Mouse (Mus musculus): ENCODE results near the gene Chrm5.

DNA sequence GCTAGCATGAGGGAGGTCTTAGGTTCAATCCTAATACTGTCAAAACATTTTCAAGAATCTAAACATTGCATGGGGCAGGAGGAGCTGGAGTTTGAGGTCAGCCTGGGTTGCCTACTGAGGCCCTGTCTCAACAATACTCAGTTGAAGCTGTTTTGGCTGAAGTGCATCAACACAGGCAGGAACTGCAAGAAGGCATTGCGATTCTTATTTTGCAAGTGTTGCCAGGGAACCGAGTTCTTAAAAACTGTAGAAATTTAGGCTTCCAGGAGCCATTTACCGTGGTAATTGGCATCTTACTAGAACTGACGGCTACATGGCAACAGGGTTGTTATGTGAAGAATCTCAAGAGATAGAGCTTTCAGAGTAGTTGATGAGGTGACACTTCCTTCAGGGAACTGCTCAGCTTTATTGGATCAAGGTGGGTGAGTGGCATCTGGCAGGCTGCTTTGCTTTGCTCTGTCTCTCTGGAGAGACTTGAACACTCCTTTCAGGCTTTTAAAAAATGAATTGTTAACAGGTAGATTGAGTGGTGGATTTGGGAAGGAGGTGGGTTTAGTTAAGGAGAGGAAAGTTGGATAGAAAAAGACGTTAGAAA is 26.4 kb upstream of the Chrm5 start:
- TF ChIP-seq GATA1 (IDR thresholded peaks at IDR 0.05; ENCODE audit: low read length): no peak
- no peak for TF ChIP-seq TAL1 (IDR thresholded peaks at IDR 0.05; ENCODE audit: low read length)
